Mouse (Mus musculus): ENCODE measurements around the gene Cxcl1. TPM values are rescaled to one million over a fixed set of nuclear protein-coding genes. Genes with fewer than 3 reads are reported as not detected.
"Not testable (repeated sequence)": the region's sequence is repeated elsewhere in the genome, so short reads cannot be mapped to it uniquely, and the experiment has no call there.

Cxcl1 gene
- polyA plus RNA-seq (2012; rRNA removed), result 2.3 and 2.9 TPM in 2 replicates
- polyA plus RNA-seq (2014; fragmentation: Nextera tagmentation; extraction: Ambion mirVana), result 1.8 and 2.8 TPM in 2 replicates

DNA sequence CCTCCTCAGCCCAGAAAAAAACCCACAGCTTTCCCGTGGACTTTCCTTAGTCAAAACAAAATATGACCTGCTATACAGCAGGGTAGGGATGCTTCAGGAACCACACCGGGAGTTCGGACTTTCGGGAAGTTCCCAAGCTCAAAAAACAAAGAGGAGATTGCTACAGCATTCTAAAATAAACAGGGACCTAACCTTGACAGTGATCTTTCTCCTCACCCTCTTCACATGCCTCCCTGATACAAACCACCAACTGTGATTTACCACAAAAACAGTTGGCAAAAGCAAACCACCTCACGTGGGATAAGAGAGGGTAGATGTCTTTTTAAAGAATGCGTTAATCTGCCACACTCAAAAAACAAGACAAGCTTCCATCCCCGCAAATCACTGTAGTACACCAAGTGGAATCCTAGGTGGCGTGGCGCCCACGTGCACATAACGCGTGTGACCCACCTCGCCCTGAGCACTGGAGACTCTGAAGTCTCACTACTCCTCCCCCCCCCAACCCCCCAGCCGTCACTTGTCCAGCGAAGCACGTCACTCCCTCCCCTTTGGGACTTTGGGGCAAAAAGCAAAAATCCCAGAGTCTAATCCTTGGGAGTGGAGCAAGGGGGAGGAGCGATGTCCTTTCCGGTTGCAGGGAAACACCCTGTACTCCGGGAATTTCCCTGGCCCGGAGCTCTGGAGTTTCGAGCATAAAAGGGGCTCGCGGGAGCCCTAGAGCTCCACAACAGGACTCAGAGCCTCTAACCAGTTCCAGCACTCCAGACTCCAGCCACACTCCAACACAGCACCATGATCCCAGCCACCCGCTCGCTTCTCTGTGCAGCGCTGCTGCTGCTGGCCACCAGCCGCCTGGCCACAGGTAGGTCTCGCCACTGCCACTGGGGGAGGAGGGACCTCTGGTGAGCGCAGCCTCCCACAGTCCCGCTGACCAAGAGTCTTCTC, at the start of gene Cxcl1:
TSS of gene Cxcl1 (plus strand) at position 723 of the 945 bp plus-strand sequence.
- H3K4me1 ChIP-seq (ENCODE audit: control insufficient read depth, insufficient read depth, low read length), result peaks cover 6% of the 10 kb centered on the region
- DNase-seq (ENCODE audit: low spot score), result peak; percentile 46
- WGBS, result 11% methylated on average over 30 of the region's 30 CpGs
- peak within 1 kb of the TSS; percentile 44 for H3K4me3 ChIP-seq (replicated peaks; ENCODE audit: low read length)
- H3K4me2 ChIP-seq (replicated peaks; ENCODE audit: low read depth, low read length, severe bottlenecking), result peak within 1 kb of the TSS; percentile 78
- no peak for TF ChIP-seq POLR2A (IDR thresholded peaks at IDR 0.05; ENCODE audit: borderline replicate concordance, extremely low read depth, insufficient read depth, insufficient read length)
- no peaks in the 10 kb centered on the region for H3K36me3 ChIP-seq (ENCODE audit: control insufficient read depth, insufficient read depth, low read length)
- peak; percentile 70 for ATAC-seq (ENCODE audit: low FRiP score, low read depth)
- no peaks in the 10 kb centered on the region for H3K9me3 ChIP-seq (ENCODE audit: control insufficient read depth, low read length)
- H3K27ac ChIP-seq (replicated peaks; ENCODE audit: low read depth, low read length), result no peak within 1 kb of the TSS
- H3K27me3 ChIP-seq (ENCODE audit: control insufficient read depth, insufficient read depth, low read length), result no peaks in the 10 kb centered on the region; the same call in 1 of the 2 replicates
- H3K9ac ChIP-seq (ENCODE audit: low read depth, low read length, severe bottlenecking), result peak within 1 kb of the TSS; percentile 55

DNA sequence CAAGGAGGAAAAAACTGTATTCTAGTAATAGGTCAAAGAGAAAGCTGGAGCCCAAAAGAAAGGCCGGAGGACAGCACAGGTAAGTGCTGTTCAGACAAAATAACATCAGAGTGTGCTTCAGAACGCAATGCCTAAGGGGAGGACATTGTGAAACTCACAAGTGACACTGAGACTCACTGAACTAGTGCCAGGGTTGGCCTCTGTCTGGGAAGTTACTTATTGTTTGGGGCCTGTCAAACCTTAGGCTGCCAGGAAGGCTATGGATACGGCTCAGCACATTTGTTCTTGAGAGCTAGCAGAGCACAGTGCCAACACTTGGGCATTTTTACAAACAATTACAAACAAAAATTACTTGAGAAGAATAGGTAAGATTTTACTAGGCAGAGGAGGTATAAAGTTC, 47.1 kb upstream of the Cxcl1 start:
- Histone ChIP-seq H3K9ac (ENCODE audit: low read depth, low read length, severe bottlenecking) (no peak overlapping the region), H3K4me2 (replicated peaks; ENCODE audit: low read depth, low read length, severe bottlenecking) (no peak overlapping the region), H3K4me3 (replicated peaks; ENCODE audit: low read length) (no peak overlapping the region), H3K27me3 (ENCODE audit: control insufficient read depth, insufficient read depth, low read length) (no peaks in the 10 kb centered on the region), H3K36me3 (ENCODE audit: control insufficient read depth, insufficient read depth, low read length) (no peaks in the 10 kb centered on the region), H3K4me1 (ENCODE audit: control insufficient read depth, insufficient read depth, low read length) (no peaks in the 10 kb centered on the region), H3K27ac (replicated peaks; ENCODE audit: low read depth, low read length) (no peak overlapping the region), H3K9me3 (ENCODE audit: control insufficient read depth, low read length) (no peaks in the 10 kb centered on the region)
- DNase-seq (ENCODE audit: low spot score) (no peak), ATAC-seq (ENCODE audit: low FRiP score, low read depth) (no peak)
- TF ChIP-seq POLR2A (IDR thresholded peaks at IDR 0.05; ENCODE audit: borderline replicate concordance, extremely low read depth, insufficient read depth, insufficient read length), result no peak
- WGBS, result 79% methylated on average over 3 of the region's 3 CpGs

DNA sequence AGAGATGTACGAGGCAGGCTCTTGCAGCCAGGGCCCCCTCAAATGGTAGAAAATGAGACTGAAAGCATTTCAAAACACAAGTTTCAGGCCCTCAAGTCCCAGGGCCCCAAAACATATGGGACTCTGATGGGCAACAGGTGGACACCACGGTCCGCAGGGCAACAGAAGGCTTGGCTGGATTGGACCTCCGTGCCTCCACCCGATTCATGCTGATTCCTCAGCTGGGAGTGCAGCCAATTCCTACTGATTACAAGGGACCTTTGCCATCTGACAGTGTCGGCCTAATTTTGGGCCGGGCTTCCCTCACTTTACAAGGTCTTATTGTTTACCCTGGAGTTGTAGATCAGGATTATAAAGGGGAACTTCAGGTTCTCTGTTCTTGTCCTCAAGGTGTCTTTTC, 40.9 kb upstream of the Cxcl1 start:
- H3K36me3 ChIP-seq (ENCODE audit: control insufficient read depth, insufficient read depth, low read length); DNase-seq (ENCODE audit: low spot score); H3K4me1 ChIP-seq (ENCODE audit: control insufficient read depth, insufficient read depth, low read length); H3K4me3 ChIP-seq (replicated peaks; ENCODE audit: low read length); H3K9me3 ChIP-seq (ENCODE audit: control insufficient read depth, low read length); H3K9ac ChIP-seq (ENCODE audit: low read depth, low read length, severe bottlenecking); H3K4me2 ChIP-seq (replicated peaks; ENCODE audit: low read depth, low read length, severe bottlenecking); H3K27me3 ChIP-seq (ENCODE audit: control insufficient read depth, insufficient read depth, low read length); H3K27ac ChIP-seq (replicated peaks; ENCODE audit: low read depth, low read length); ATAC-seq (ENCODE audit: low FRiP score, low read depth): not testable (repeated sequence)
- WGBS, result 86% methylated on average over 7 of the region's 7 CpGs

DNA sequence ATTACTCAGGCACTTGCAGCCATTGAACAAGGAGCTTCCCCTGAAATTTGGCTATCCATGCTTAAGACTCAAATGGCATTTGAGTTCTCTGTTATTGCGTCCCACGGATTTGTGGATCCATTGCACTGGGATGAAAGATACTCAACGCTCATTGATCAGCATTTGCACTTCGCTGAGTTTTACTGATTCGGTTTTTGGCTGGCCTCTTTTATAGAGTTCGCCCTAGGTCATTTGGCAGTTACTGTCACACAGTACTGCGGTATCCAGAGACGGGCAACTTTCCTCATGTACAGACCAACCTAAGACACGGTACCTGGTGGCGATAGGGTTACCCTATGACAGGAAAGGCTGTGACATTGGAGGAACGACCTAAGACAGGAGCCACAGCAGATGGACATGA, 39.6 kb upstream of the Cxcl1 start:
- not testable (repeated sequence) for H3K4me1 ChIP-seq (ENCODE audit: control insufficient read depth, insufficient read depth, low read length); H3K4me3 ChIP-seq (replicated peaks; ENCODE audit: low read length); ATAC-seq (ENCODE audit: low FRiP score, low read depth); H3K36me3 ChIP-seq (ENCODE audit: control insufficient read depth, insufficient read depth, low read length); H3K4me2 ChIP-seq (replicated peaks; ENCODE audit: low read depth, low read length, severe bottlenecking); H3K27me3 ChIP-seq (ENCODE audit: control insufficient read depth, insufficient read depth, low read length); H3K9me3 ChIP-seq (ENCODE audit: control insufficient read depth, low read length); H3K9ac ChIP-seq (ENCODE audit: low read depth, low read length, severe bottlenecking); DNase-seq (ENCODE audit: low spot score); H3K27ac ChIP-seq (replicated peaks; ENCODE audit: low read depth, low read length)
- 92% methylated on average over 11 of the region's 11 CpGs for WGBS

DNA sequence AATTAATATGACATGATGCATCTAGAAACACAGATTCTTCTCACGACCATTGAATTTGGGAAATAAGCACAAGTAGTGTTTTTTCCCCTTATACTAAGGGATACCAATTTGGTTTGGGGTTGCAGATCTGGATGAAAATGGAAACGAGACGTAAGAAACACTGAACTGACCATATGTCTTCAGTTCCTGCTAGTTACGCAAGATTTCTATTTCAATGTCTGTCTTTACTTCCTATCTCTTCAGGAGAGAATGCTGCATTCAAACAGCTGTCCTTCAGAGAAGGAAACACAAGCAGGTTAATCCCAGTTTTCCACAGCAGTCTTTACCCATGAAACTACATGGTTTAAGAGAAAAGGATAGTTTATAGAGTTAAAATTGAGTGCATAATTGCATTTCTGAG, 37.8 kb upstream of the Cxcl1 start:
- TF ChIP-seq POLR2A (IDR thresholded peaks at IDR 0.05; ENCODE audit: borderline replicate concordance, extremely low read depth, insufficient read depth, insufficient read length), result no peak
- Histone ChIP-seq H3K27me3 (ENCODE audit: control insufficient read depth, insufficient read depth, low read length) (no peaks in the 10 kb centered on the region), H3K4me2 (replicated peaks; ENCODE audit: low read depth, low read length, severe bottlenecking) (no peak overlapping the region), H3K4me3 (replicated peaks; ENCODE audit: low read length) (no peak overlapping the region), H3K9ac (ENCODE audit: low read depth, low read length, severe bottlenecking) (no peak overlapping the region), H3K27ac (replicated peaks; ENCODE audit: low read depth, low read length) (no peak overlapping the region), H3K4me1 (ENCODE audit: control insufficient read depth, insufficient read depth, low read length) (no peaks in the 10 kb centered on the region), H3K36me3 (ENCODE audit: control insufficient read depth, insufficient read depth, low read length) (no peaks in the 10 kb centered on the region), H3K9me3 (ENCODE audit: control insufficient read depth, low read length) (no peaks in the 10 kb centered on the region)
- no peak for DNase-seq (ENCODE audit: low spot score)
- WGBS, result 86% methylated on average over 4 of the region's 4 CpGs
- no peak for ATAC-seq (ENCODE audit: low FRiP score, low read depth)

Measured in limb, embryonic 14.5 days (tissue).